Mouse (Mus musculus) left cerebral cortex, postnatal 25 days (tissue): ENCODE data around the gene Slc9a2. TPM values are rescaled to one million over a fixed set of nuclear protein-coding genes. Genes with fewer than 3 reads are reported as not detected.

Experiments used
- DNase-seq, 2 experiments: peaks; one replicate each; pipeline ENCODE4 v3.0.0; 2022; ENCODE audit warnings: low spot score in 2 of 2, mixed read lengths in 1 of 2
- intact Hi-C: fragments of 180-260 bp; cut with DNase I; formaldehyde crosslinking; loops from one replicate; pipeline ENCODE4 v1.15.1; 2025
- total RNA-seq, 2 experiments: library from RNA; stranded (reverse); gene quantifications; 2 replicates each; pipeline ENCODE4 v1.2.3; 2021

Gene Slc9a2
- total RNA-seq, 2 experiments from 2014 or later, result 3.3 to 3.4 TPM

DNA sequence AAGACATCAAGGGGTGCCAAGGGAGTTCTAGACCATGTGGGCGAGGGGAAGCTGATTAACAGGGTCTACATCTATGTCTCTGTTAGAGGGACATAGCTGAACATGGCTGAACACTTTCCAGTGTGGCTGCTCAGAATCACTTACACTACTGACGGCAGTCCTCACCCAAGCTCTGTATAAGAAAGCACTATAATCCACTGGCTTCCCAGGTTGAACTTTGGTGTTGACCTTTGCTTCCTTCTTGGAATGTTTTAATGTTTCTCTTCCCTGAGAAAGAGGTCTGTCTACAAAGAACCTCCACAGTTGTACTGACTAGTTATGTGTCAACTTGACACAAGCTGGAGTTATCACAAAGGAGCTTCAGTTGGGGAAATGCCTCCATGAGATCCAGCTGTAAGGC lies 95.7 kb downstream of the Slc9a2 start:
- DNase-seq, result no peak
- intact Hi-C loops, result no loop called here

GRCm38 (mm10) chr1:40776763-40777162 lies 96.4 kb downstream of the Slc9a2 start:
- intact Hi-C loops, result no loop called here
- DNase-seq, result no peak

GRCm38 (mm10) chr1:40783450-40783849 lies 103.1 kb downstream of the Slc9a2 start:
- intact Hi-C loops, result no loop called here
- no peak for DNase-seq

DNA sequence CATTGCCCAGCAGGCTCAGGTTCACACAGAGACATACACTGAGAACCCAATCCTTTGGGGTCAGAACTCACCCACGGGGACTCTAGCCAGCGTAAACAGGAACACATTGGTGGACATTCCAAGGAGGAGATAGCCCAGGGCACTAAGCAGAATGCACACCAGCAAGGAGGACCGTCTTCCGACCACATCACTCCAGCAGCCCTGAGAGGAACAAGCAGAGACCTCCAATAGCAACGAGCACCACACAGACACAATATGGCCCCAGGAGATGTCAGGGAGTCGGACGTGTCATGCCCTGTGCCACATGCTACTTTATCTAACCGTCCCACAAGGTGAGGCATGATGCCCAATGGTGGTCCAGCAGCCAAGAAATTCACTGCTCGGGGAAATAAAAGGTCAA lies 103.9 kb downstream of the Slc9a2 start:
- DNase-seq, result no peak
- intact Hi-C loops, result no loop called here

DNA sequence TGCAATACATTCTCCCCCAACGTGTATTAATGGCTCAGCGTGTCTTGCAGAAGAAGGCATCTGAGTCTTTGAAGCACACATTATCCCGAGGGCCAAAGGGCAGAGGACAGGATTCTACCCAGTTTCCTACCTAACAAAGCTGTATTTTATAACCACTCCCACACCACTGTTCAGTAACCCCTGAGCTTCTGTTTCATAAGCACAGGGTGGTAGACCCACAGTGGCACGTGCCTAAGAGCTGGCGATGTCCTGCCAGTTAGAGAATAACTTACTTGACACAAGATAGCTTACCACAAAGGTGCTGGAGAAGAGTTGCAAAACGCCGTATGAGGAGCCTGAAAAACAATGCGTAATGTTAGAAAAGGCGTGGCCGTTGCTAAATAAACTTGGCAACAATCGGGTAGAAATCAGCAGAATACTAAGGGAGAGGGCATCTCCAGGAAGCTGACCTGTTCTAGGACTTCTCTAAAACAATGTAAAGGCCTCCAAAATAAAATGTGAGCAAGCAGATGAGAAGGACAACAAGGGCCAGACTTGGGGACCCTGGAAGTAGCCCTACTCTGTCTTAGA lies 105.6 kb downstream of the Slc9a2 start:
- no peak for DNase-seq
- intact Hi-C loops, result no loop called here

- intact Hi-C loops, result no loop called here
- no peak for DNase-seq
Measured at GRCm38 (mm10) chr1:40788956-40789355, 108.6 kb downstream of the Slc9a2 start.

DNA sequence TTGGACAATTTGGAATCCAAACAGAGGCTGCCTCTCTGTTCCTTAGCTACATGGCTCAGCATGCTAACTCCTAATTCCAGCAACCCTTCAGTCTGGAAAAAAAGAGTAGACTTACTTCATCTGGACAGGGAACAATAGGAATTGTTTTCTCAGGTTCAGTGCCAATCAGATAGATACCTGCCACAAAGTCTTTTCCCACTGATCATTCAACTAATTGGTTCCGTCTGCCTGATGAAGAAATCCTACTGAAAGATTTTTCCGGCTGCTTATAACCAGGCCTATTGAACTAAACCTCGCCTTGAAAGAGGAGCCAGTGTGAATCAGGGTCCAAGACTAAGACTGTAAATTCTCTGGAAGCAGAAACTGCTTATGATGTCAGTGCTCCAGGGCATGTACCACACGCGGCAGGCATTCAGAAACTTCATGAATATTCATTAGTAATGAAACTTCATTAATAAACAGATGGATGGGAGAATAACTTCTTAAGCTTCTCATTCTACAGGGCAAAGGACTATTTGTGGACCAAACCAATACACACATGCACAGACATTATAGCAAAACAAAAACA lies 109.4 kb downstream of the Slc9a2 start:
- intact Hi-C loops, result no loop called here
- no peak for DNase-seq

DNA sequence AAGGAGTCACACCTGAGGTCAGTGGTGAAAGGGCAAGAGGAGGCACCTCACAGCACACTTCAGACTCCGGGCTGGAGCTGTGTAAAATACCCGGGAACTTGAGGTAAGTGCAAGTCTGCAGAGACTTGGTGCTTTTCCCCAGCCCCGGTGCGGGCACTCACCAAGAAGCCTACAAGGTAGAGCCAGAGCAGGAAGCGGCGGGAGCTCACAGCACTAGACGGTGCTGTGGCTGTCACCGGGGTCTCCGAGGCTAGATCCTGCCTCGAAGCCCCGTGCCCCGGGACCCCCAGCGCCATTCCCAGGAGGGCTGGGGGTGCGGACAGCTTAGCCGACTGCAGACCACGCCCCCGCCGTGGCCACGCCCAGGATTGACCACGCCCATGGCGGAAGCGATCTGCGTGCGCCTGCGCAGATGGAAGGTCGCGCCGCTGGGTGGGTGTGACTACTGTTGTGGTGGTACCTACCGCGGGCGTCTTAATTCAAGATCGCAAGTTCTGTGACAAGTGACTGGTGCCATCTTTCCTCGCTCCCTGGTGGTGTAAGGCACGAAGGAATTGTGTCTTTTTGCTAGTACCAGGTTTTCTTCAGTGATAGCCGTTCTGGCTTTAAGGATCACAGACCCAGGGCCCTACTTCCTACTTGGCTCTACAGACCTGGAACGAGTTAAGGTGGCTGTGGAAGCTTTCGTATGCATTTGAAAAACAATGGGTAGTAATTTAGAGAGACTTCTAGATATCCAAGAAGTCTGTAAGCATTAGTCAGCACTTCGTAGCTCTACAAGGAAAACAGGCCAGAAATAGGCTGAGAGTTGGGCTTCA lies 110.2 kb downstream of the Slc9a2 start, which contains the start of gene Mfsd9:
TSS of gene Mfsd9 (minus strand) at position 364 of the 818 bp plus-strand sequence.
- intact Hi-C loops, result no loop called here
- peak; percentile 90 to 91 for DNase-seq

GRCm38 (mm10) chr1:40795508-40795907 lies 115.1 kb downstream of the Slc9a2 start:
- intact Hi-C loops, result no loop called here
- no peak for DNase-seq

GRCm38 (mm10) chr1:40797348-40797747 lies 117.0 kb downstream of the Slc9a2 start:
- peak; percentile 54 to 69 for DNase-seq
- intact Hi-C loops, result no loop called here

GRCm38 (mm10) chr1:40799121-40799520 lies 118.7 kb downstream of the Slc9a2 start:
- intact Hi-C loops, result no loop called here
- no peak for DNase-seq

GRCm38 (mm10) chr1:40800908-40801307 lies 120.5 kb downstream of the Slc9a2 start:
- intact Hi-C loops, result loop anchor here (5.0 kb wide), 1 partner anchor 1976 kb away; no protein-coding TSS in a partner anchor
- DNase-seq, result no peak

- DNase-seq, result peak; percentile 61 to 62
- intact Hi-C loops, result loop anchor here (2.0 to 5.0 kb wide), 2 partner anchors 42 to 1975 kb away; no protein-coding TSS in a partner anchor
Measured at GRCm38 (mm10) chr1:40802759-40803158, 122.4 kb downstream of the Slc9a2 start.

DNA sequence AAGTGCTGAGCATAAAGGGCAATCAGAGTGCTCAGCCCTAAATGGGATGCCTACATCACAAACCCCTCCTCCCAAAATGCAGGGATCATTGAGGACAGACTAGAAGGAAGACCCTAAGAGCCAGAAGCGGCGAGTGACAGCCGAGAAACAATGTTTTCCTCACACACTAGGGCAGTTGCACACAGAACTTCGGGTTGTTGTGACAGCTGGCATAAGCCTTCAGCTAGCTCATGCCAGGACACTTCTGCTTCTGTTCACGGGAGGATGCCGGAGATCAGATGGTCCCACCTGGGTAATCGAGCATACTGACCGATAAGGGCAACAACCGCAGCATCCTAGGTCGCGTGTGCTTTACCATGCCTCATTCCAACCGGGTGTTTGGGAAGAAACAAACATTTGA lies 123.7 kb downstream of the Slc9a2 start:
- intact Hi-C loops, result loop anchor here (5.0 kb wide), 1 partner anchor 1973 kb away; no protein-coding TSS in a partner anchor
- DNase-seq, result no peak

GRCm38 (mm10) chr1:40805351-40805750 lies 125.0 kb downstream of the Slc9a2 start, which contains the start of gene Tmem182:
Tmem182 (plus strand) TSS chr1:40805601.
- intact Hi-C loops, result no loop called here
- DNase-seq, result no peak

GRCm38 (mm10) chr1:40805891-40806290 lies 125.5 kb downstream of the Slc9a2 start:
- intact Hi-C loops, result no loop called here
- DNase-seq, result no peak

GRCm38 (mm10) chr1:40808643-40809042 lies 128.3 kb downstream of the Slc9a2 start:
- no peak for DNase-seq
- intact Hi-C loops, result no loop called here

DNA sequence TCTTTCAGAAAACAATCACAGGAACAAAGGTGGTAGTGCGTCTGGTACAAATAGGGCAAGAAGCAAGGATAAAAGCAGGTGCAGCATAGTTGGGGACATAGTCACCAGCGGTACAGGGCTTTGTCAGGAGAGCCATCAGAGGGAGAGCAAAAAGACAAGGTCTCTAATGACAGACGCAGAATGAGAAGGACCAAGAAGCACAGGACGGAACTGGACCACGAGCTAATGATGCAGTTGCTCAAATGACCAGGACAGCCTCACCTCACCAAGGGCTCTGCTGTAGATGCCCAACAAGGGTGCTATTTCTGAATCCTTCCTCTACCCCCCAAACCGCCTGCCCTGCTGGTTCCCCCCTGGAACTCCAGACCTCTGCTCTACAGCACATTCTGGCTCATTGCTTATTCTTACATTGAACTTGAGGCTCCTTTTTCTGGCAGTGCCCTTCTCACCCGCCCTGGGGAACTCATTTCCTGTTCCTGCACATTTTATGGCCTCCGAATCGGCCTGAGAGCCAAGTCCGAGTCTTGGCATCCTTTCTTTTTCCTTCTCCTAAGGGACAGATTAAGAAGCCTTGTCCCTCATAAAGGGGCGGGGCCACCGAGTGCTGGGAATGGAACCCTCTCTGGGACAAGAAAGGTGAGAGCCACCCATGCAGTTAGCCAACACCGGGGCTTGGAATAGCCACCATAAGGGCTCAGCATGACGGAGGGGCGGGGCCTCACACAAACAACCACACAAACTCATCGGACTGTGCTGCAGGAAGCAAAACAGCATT lies 134.9 kb downstream of the Slc9a2 start:
- DNase-seq, result no peak
- intact Hi-C loops, result no loop called here
